Comparison of ENCODE assay signal across 13 mouse cellular contexts in the genomic region with DNA sequence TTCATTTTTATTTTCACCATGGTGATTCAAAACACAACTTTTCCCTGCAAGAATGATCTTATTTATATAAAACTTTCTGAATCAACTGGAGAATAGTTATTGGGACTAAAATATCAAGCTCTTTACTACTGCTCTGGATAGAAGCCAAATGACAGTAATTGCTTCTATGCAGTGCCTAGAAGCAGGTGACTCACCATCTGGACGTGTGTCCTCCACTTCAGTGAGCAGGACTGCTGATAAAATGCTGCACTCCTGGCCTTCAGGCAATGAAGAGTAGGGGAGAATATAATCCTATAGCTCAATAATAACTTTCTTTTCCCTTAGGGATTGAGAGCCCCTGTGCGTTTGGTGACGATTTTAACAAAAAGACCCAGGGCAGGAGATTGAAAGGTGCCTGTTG.
DNase-seq lines count a peak whose midpoint lies in the region.
"Had no signal": no experiment of that assay in that cellular context is flagged by ENCODE, and none has a peak within 500 bp of the region (broad histone marks: within the 10 kb centered on the region; RNA-seq: fewer than 3 reads in every experiment).

No protein-coding gene starts in this region.

- DNase-seq in cerebellum, adult 11-12 months: peak; percentile 4
- DNase-seq in cerebellum, adult 8-10 months: no peak
- peak; percentile 4 for DNase-seq in retina, adult 2 months (ENCODE audit: low read depth, low spot score)
- no peak for DNase-seq in retina, embryonic 14.5 days (ENCODE audit: low spot score)
- DNase-seq in cerebellum, adult 9-11 months: peak; percentile 12
- no peak for DNase-seq in right cerebral cortex, postnatal 10 days (ENCODE audit: low spot score in 2 of 2)
- DNase-seq in gastrocnemius, postnatal 14 days: no peak
- DNase-seq: B cell, adult 2 months; kidney, adult 8-10 months; kidney, postnatal 14 days; liver; thymus, adult 18-20 months; thymus, postnatal 4 days had no signal

- intact Hi-C loops in gastrocnemius, postnatal 14 days (cut with DNase I; ENCODE audit: low total_unique reads): no loop called here

Comparison
In these comparisons a context has a peak if more than half of its experiments do, and no peak if none do; other contexts are left out.
1. DNase-seq: peak in cerebellum, adult 11-12 months (single experiment), retina, adult 2 months (single experiment) and cerebellum, adult 9-11 months (single experiment); none in cerebellum, adult 8-10 months (single experiment), retina, embryonic 14.5 days (single experiment), right cerebral cortex, postnatal 10 days (0 of 2) and gastrocnemius, postnatal 14 days (single experiment).